Mouse (Mus musculus) heart, postnatal 14 days (tissue): ENCODE results near the gene Igsf9. TPM values are rescaled to one million over a fixed set of nuclear protein-coding genes. Genes with fewer than 3 reads are reported as not detected.

Experiments
- DNase-seq, 2 experiments: peaks; one replicate each; pipeline ENCODE4 v3.0.0; 2021 to 2022
- intact Hi-C: fragments of 180-260 bp; cut with DNase I; formaldehyde crosslinking; loops from one replicate; pipeline ENCODE4 v1.15.1; 2025
- total RNA-seq, 2 experiments: library from RNA; stranded (reverse); gene quantifications; 2 replicates each; pipeline ENCODE4 v1.2.3; 2021

The Igsf9 gene
- total RNA-seq, 2 experiments from 2014 or later: 0.49 to 0.76 TPM

GRCm38 (mm10) chr1:172463387-172464333, 17.9 kb upstream of the Igsf9 start:
- DNase-seq: no peak
- intact Hi-C loops: no loop called here

DNA sequence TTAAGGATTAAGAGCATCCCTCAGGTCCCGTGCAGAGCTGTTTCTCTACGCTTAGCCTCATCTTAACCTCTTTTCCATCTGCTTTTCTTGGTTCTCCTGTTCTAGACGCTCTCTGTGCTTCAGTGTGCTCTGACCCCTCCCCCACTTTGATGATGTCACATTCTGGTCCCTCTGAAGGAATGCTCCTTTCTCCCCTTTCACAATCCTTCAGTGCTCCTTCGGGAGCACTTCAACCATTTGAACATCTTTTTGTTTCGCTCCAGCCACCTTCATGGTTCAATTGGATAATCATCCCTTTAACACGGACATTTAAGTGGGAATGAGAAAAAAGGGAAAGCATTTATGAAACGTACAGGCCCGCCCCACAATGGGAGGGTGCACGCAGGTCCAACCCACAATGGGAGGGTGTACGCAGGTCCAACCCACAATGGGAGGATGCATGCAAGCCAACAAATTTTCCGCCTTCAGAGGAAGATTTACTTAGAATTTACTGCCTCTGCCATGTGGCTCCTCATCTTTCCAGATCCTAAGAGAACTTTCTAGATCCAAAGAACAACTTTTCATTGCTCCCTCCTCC, 13.2 kb upstream of the Igsf9 start:
- intact Hi-C loops: no loop called here
- DNase-seq: no peak

- DNase-seq: no peak
- intact Hi-C loops: no loop called here
These were observed 12.2 kb upstream of the Igsf9 start for GRCm38 (mm10) chr1:172469373-172469772.

GRCm38 (mm10) chr1:172469810-172470448, 11.7 kb upstream of the Igsf9 start:
- DNase-seq: no peak
- intact Hi-C loops: no loop called here

DNA sequence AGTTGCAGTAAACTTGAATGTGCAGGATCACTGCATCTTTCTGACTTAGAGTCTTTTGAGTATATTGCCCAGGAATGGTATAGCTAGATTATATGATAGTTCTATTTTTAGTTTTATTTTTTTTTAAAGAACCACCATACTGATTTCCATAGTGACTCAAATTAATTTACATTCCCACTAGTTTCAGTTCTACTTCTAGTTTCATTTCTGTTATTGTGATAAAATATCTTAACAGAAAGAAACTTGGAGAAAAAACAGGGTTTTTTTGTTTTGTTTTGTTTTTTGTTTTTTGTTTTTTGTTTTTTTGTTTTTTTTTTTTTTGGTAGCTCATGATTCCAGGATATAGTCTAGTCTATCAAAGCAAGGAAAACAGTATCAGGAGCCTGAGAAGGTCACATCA, 8.7 kb upstream of the Igsf9 start:
- no peak for DNase-seq
- intact Hi-C loops: no loop called here

GRCm38 (mm10) chr1:172474196-172474595, 7.4 kb upstream of the Igsf9 start:
- intact Hi-C loops: no loop called here
- no peak for DNase-seq

- intact Hi-C loops: no loop called here
- no peak for DNase-seq
These were observed 6.4 kb upstream of the Igsf9 start, which contains the start of gene Slamf9 for GRCm38 (mm10) chr1:172475054-172475741. Gene Slamf9, plus strand, starts transcription at chr1:172475358.

DNA sequence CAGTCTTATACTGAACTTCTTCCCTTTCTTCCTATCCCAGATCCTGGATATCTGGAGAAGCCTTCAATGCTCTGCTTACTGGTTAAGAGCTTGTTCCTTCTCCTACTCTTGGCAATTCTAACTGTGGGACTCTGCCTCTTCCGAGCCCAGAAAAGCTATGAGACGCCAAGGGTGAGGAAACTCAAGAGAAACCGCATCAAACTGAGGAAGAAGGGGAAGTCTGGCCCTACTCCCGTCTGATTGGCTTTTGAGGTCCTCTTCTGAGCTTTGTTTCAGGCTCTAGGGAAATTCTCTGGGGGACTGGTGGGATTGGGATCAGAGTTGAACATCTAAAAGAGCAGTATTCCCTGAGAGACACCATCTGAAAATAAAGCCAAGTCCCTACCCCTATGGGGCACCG, 3.6 kb upstream of the Igsf9 start:
- intact Hi-C loops: no loop called here
- no peak for DNase-seq

DNA sequence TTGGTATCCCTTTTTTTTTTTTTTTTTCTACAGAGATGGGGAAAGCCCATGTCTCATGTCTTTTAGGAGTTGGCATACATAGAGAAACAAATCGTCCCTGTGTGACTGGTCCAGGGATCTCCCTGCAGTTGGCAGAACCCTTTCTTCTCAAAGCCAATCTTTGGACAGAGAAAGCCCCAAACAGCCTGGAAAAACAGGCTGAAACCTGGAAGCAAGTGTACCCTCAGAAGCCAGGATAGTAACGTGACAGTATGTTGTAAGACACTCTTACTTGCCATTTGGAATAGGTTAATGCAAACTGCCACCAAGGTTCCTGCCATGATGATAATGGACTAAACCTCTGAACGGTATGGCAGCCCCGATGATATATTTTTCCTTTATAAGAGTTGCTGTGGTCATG, 1.2 kb upstream of the Igsf9 start:
- DNase-seq: no peak
- intact Hi-C loops: no loop called here

DNA sequence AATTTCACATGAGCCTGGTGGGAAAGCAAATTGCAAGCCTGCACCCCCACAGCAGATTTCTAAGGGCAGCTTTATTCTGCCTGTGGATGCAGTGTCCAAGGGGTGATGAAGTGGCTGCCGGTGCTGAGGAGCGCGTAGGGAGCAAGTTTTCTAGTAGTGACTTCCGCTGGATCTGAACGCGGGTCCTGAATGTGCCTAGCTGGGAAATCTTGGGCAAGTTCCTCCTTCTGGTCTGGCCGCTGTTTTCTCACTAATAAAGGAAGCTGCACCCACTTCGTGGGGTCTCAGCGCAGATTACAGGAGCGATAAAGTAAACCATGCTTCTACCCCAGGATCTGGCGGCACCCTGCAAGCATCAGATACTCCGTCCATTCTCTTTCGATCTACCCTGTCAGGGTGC, 477 bp upstream of the Igsf9 start:
- intact Hi-C loops: no loop called here
- no peak for DNase-seq

DNA sequence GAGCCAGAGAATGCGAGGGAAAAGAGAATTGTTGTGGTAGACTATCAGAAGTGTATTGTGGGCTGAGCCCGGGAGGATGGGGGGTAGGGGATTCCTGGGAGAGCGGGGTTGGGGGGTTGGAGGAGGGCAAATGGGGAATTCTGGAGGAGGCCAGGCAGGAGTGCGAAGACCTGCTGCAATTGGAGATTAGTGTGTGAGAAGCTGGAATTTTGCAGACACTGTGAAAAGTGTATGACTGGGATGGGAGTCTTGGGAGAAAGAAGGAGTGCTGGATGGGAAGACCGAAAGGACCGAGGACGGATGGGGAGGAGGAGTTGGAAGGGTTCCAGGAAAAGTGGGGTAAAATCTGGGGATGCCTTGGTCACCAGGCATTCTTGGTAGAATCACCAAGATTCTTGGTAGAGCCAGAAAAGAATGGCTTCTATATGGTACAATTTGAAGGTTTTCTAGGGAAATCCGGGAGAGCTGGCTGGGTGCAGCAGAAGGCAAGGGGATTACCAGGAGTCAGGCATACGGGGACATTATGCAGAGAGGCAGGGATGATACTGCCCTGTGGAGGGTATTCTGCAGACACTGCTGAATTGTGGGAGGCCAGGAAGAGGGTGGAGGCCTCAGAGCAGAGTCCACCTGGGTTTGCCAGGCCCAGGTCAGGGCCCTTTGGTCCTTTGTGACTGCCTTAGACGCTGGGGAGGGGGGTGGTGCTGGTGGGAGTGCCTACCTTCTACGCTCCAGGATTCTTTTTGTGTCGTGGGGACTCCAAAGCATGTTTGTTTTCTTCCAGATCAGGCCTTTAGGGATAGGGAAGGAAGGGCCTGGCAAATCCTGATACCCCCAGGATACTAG, 1.2 kb downstream of the Igsf9 start:
- intact Hi-C loops: no loop called here
- no peak for DNase-seq

GRCm38 (mm10) chr1:172483361-172483660, 1.7 kb downstream of the Igsf9 start:
- intact Hi-C loops: no loop called here

GRCm38 (mm10) chr1:172484236-172484635, 2.6 kb downstream of the Igsf9 start:
- intact Hi-C loops: no loop called here

More at GRCm38 (mm10) chr1:172483361-172483660, 1.7 kb downstream of the Igsf9 start:
- no peak for DNase-seq

GRCm38 (mm10) chr1:172484671-172485070, 3.1 kb downstream of the Igsf9 start:
- intact Hi-C loops: no loop called here
- DNase-seq: no peak

More at GRCm38 (mm10) chr1:172484236-172484635, 2.6 kb downstream of the Igsf9 start:
- no peak for DNase-seq

DNA sequence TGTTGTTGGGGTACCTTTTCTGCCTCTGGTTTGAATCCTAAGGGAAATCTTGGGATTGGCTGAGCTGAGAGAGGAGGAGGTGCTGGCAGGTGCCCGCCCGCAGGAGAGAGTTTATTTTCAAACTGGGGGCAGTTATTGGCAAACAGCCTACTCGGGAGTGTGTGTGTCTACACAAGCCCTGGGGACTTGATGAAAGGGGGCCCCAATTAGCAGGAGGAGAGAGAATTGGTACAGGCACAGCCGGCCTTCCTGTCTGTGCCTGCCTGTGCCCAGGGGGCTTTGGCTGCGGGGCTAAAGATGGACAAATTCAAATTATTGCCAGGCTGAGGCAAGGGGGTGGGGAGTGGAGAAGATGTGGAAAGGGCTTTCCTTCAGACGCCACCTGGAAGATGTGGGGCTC, 4.2 kb downstream of the Igsf9 start:
- DNase-seq: no peak
- intact Hi-C loops: no loop called here

DNA sequence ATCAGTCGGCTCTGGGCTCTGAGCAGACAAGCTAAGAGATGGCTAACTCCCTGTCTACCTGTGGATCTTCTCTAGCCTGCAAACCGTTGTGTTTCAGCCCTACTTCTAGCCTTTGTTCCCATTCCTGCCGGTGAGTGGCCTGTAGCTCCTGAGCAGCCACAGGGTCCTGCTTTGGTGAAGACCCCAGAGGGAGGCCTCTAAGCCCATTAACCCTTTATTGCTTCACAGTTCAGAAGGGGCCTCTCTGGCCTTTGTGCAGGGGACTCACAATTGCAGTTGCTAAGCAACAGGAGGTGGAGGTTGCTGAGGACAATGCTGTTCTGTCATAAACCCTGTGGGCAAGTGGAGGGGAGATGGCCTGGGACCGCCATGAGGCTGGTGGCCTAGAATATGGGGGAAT, 4.6 kb downstream of the Igsf9 start:
- intact Hi-C loops: no loop called here
- DNase-seq: no peak

- no peak for DNase-seq
- intact Hi-C loops: no loop called here
These were observed 5.1 kb downstream of the Igsf9 start for GRCm38 (mm10) chr1:172486651-172487050.

DNA sequence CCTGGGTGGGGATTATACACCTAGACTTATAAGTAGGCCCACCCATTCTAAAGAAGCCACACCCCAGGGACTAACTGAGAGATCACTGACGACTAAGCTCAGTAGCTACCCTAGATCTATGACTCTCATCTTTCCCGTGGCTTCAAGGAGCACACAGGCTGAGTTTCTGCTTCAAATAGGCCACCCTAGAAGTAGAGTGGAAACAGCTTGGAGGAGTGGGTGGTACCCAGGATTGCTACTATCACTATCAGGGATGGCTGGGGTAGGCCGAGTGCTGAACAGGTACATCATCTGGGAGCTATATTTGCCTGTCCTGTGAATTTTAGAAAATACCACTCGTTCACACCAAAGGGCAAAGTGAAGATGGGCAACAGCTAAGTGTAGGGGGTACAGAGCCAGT, 6.3 kb downstream of the Igsf9 start:
- no peak for DNase-seq
- intact Hi-C loops: no loop called here

DNA sequence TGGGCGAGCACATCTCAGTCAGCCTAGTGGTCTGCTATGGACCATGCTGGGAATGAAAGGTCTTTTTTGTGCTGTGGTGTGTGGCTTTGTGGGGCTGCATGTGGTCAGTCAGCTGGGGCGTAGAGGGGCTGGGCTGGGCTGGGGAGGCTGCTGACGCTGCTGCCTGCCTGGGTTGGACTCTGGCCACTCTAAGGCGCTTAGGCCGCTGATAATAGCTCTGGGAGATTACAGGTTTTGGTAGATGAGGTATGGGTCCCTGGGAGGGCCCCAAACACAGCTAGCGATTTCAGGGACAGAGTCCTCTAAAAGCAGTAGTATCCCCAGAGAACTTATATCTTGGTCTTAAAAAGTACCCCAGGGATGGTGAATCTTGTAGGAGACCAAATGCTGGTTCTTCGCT, 7.2 kb downstream of the Igsf9 start:
- DNase-seq: no peak
- intact Hi-C loops: no loop called here
